Mouse (Mus musculus) liver, adult 2 months (tissue): ENCODE measurements at regions not wholly inside any gene's neighbourhood (a gene's known extent, or its start where the extent isn't known, plus 50 kb on each side); places are given as distances from the start of the nearest gene placed in this dataset.

Experiments
- CTCF ChIP-seq: fragments of 200-500 bp; IDR thresholded peaks from 2 replicates; pipeline ENCODE4 v1.5.1; 2011; ENCODE audit warnings: low read depth, low read length, control low read depth
- POLR2A ChIP-seq: fragments of 200-500 bp; IDR thresholded peaks from 2 replicates; pipeline ENCODE4 v1.6.1; 2011; ENCODE audit warnings: low read length, control low read depth; ENCODE audit not compliant: insufficient read depth; ENCODE audit errors: extremely low read depth

GRCm38 (mm10) chr14:114877477-114877876 is 214.5 kb upstream of the Gpc5 start:
- TF ChIP-seq CTCF (no peak), POLR2A (no peak)
